Mouse (Mus musculus) MEL (cell line): ENCODE data around the gene Mbd3. TPM values are rescaled to one million over a fixed set of nuclear protein-coding genes. Genes with fewer than 3 reads are reported as not detected.

Source experiments
- DNase-seq: peaks from one replicate; pipeline ENCODE4 v3.0.0; 2011; ENCODE audit warnings: low read depth, low spot score
- H3K27ac ChIP-seq: 2 replicates; pipeline ENCODE4 v1.5.1; 2012; ENCODE audit warnings: low read depth, mild to moderate bottlenecking, control low read depth, low read length, moderate library complexity; ENCODE audit not compliant: control insufficient read depth
- H3K27me3 ChIP-seq, 2 experiments: fragments of 150-350 bp in 1 of 2; sonication (generic) in 1 of 2; 2 replicates each; pipeline ENCODE4 v1.6.1; 2012; ENCODE audit warnings: low read length in 2 of 2, mild to moderate bottlenecking in 2 of 2, improper control_type of control experiment in 1 of 2, moderate library complexity in 1 of 2; ENCODE audit not compliant: insufficient read depth in 2 of 2, control insufficient read depth in 1 of 2
- H3K36me3 ChIP-seq, 2 experiments: 2 replicates each; pipeline ENCODE4 v1.6.1; 2012 to 2014; ENCODE audit warnings: low read length in 2 of 2, improper control_type of control experiment in 1 of 2, inconsistent platforms in 1 of 2, mild to moderate bottlenecking in 1 of 2; ENCODE audit not compliant: insufficient read depth in 2 of 2, control insufficient read depth in 1 of 2
- H3K4me1 ChIP-seq, 2 experiments: fragments of 150-350 bp in 1 of 2; sonication (generic) in 1 of 2; 2 replicates each; pipeline ENCODE4 v1.6.1; 2012; ENCODE audit warnings: low read length in 2 of 2, improper control_type of control experiment in 1 of 2, mild to moderate bottlenecking in 1 of 2; ENCODE audit not compliant: insufficient read depth in 2 of 2, control insufficient read depth in 1 of 2
- H3K4me3 ChIP-seq, 2 experiments: fragments of 150-350 bp in 1 of 2; sonication (generic) in 1 of 2; 2 replicates each; pipeline ENCODE4 v1.5.1; 2012; ENCODE audit warnings: low read depth in 2 of 2, low read length in 2 of 2, mild to moderate bottlenecking in 2 of 2, moderate library complexity in 2 of 2, control low read depth in 1 of 2, improper control_type of control experiment in 1 of 2; ENCODE audit not compliant: control insufficient read depth in 1 of 2, insufficient read depth in 1 of 2
- H3K79me2 ChIP-seq: 2 replicates; pipeline ENCODE4 v1.6.1; 2012; ENCODE audit warnings: mild to moderate bottlenecking, low read length, moderate library complexity; ENCODE audit not compliant: control insufficient read depth, poor library complexity, insufficient read depth
- H3K9ac ChIP-seq: 2 replicates; pipeline ENCODE4 v1.6.1; 2012; ENCODE audit warnings: low read depth, mild to moderate bottlenecking, control low read depth, low read length, moderate library complexity; ENCODE audit not compliant: control insufficient read depth, poor library complexity, severe bottlenecking
- H3K9me3 ChIP-seq: fragments of 150-350 bp; sonication (generic); replicated peaks from 2 replicates; pipeline ENCODE4 v1.6.1; 2012; ENCODE audit warnings: mild to moderate bottlenecking, low read length, improper control_type of control experiment, moderate library complexity; ENCODE audit not compliant: insufficient read depth
- CHD1 ChIP-seq: IDR thresholded peaks from 2 replicates; pipeline ENCODE4 v1.6.1; 2012; ENCODE audit warnings: low read depth, mild to moderate bottlenecking, inconsistent platforms, low read length, improper control_type of control experiment
- CHD2 ChIP-seq: IDR thresholded peaks from 2 replicates; pipeline ENCODE4 v1.6.1; 2011; ENCODE audit warnings: low read length, improper control_type of control experiment
- E2F4 ChIP-seq: IDR thresholded peaks from 2 replicates; pipeline ENCODE4 v1.6.1; 2011; ENCODE audit warnings: low read depth, low read length, improper control_type of control experiment, borderline replicate concordance
- ELF1 ChIP-seq: IDR thresholded peaks from 2 replicates; pipeline ENCODE4 v1.6.1; 2014; ENCODE audit warnings: low read depth, mild to moderate bottlenecking, inconsistent platforms, low read length, improper control_type of control experiment, moderate library complexity
- ETS1 ChIP-seq: IDR thresholded peaks from 2 replicates; pipeline ENCODE4 v1.6.1; 2012; ENCODE audit warnings: low read depth, mild to moderate bottlenecking, inconsistent platforms, low read length, improper control_type of control experiment, moderate library complexity
- JUND ChIP-seq: IDR thresholded peaks from 2 replicates; pipeline ENCODE4 v1.6.1; 2011; ENCODE audit warnings: low read depth, mild to moderate bottlenecking, improper control_type of control experiment, low read length
- MAZ ChIP-seq: IDR thresholded peaks from 2 replicates; pipeline ENCODE4 v1.6.1; 2012; ENCODE audit warnings: low read depth, mild to moderate bottlenecking, inconsistent platforms, low read length, improper control_type of control experiment
- MEF2A ChIP-seq: IDR thresholded peaks from 2 replicates; pipeline ENCODE4 v1.6.1; 2014; ENCODE audit warnings: low read depth, mild to moderate bottlenecking, inconsistent platforms, low read length, improper control_type of control experiment; ENCODE audit not compliant: poor library complexity, insufficient replicate concordance, severe bottlenecking; ENCODE audit errors: extremely low read depth
- NELFE ChIP-seq: IDR thresholded peaks from 2 replicates; pipeline ENCODE4 v1.6.1; 2011; ENCODE audit warnings: low read depth, low read length, improper control_type of control experiment
- POLR2AphosphoS5 ChIP-seq: IDR thresholded peaks from 2 replicates; pipeline ENCODE4 v1.6.1; 2012; ENCODE audit warnings: low read depth, borderline replicate concordance, mild to moderate bottlenecking, inconsistent platforms, low read length, moderate library complexity, mixed read lengths
- RCOR1 ChIP-seq: IDR thresholded peaks from 2 replicates; pipeline ENCODE4 v1.6.1; 2012; ENCODE audit warnings: low read depth, mild to moderate bottlenecking, inconsistent platforms, low read length, improper control_type of control experiment
- TAL1 ChIP-seq: IDR thresholded peaks from 2 replicates; pipeline ENCODE4 v1.6.1; 2012; ENCODE audit warnings: mild to moderate bottlenecking, inconsistent platforms, low read length, moderate library complexity, mixed read lengths
- UBTF ChIP-seq: IDR thresholded peaks from 2 replicates; pipeline ENCODE4 v1.6.1; 2012; ENCODE audit warnings: low read depth, mild to moderate bottlenecking, inconsistent platforms, low read length, improper control_type of control experiment, moderate library complexity, borderline replicate concordance; ENCODE audit not compliant: insufficient read depth
- USF2 ChIP-seq, 2 experiments: IDR thresholded peaks; 2 replicates each; pipeline ENCODE4 v1.6.1; 2011 to 2012; ENCODE audit warnings: improper control_type of control experiment in 2 of 2, low read length in 2 of 2, borderline replicate concordance in 1 of 2, inconsistent platforms in 1 of 2, low read depth in 1 of 2, mild to moderate bottlenecking in 1 of 2; ENCODE audit not compliant: insufficient read depth in 1 of 2
- ZKSCAN1 ChIP-seq: IDR thresholded peaks from 2 replicates; pipeline ENCODE4 v1.6.1; 2012; ENCODE audit warnings: low read depth, mild to moderate bottlenecking, inconsistent platforms, low read length, improper control_type of control experiment, moderate library complexity
- ZNF384 ChIP-seq: IDR thresholded peaks from 2 replicates; pipeline ENCODE4 v1.6.1; 2012; ENCODE audit warnings: low read depth, mild to moderate bottlenecking, inconsistent platforms, low read length, improper control_type of control experiment
- polyA plus RNA-seq, 2 experiments: library from polyadenylated mRNA; stranded (reverse) in 1 of 2; unstranded in 1 of 2; fragments of >175 nt in 1 of 2; fragments of >200 nt in 1 of 2; gene quantifications; 2 replicates each; pipeline versions ENCODE4 v1.2.1 to v1.2.4; 2012; ENCODE audit warnings: low replicate concordance in 2 of 2, low read depth in 1 of 2; ENCODE audit not compliant: insufficient read length in 2 of 2, insufficient read depth in 1 of 2, missing spikeins in 1 of 2
- total RNA-seq: library from RNA; depleted of rRNA; stranded (reverse); fragments of 300-350 nt; gene quantifications from 2 replicates; pipeline ENCODE4 v1.2.3, GENCODE M21; 2012

Gene Mbd3
- total and polyA plus RNA-seq, 3 experiments: 81.4 to 289 TPM; not detected in 1

DNA sequence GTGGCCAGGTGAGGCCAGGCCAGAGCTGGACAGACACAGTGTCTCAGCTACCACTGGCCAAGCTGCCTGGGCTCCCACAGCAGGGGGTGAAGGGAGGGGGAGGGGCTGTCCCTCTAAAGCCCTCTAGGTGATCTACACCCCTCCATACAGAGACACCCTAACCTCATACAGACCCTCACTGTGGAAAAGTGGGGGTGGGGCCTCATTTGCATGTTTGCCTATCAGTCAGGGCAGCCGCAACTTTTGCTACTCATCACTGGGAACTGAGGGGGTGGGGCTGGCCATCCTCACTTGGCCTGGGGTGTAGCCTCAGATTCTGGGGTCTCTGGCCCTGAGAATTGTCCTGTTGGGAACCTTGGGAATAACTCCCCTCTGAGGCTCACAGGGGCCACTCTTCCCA, 45.7 kb upstream of the Mbd3 start:
- no peaks in the 10 kb centered on the region; a peak in 2 of 4 replicates for H3K36me3 ChIP-seq
- TF ChIP-seq MAZ (no peak), UBTF (no peak), MEF2A (no peak), ELF1 (no peak), POLR2AphosphoS5 (no peak), RCOR1 (no peak), CHD2 (no peak), TAL1 (no peak), USF2 (IDR thresholded peaks at IDR 0.05; ENCODE audit: borderline replicate concordance in 1 of 2, insufficient read depth in 1 of 2, low read depth in 1 of 2, low read length in 2 of 2) (no peak), ZKSCAN1 (no peak), E2F4 (no peak), CHD1 (no peak), ZNF384 (no peak), JUND (no peak), NELFE (no peak)
- DNase-seq: no peak
- H3K79me2 ChIP-seq: no peaks in the 10 kb centered on the region
- H3K9ac ChIP-seq: no peak overlapping the region
- H3K27me3 ChIP-seq: no peaks in the 10 kb centered on the region
- peaks cover 6 to 19% of the 10 kb centered on the region in 2 experiments for H3K4me1 ChIP-seq
- no peak overlapping the region for H3K4me3 ChIP-seq
- no peaks in the 10 kb centered on the region for H3K9me3 ChIP-seq
- H3K27ac ChIP-seq: no peak overlapping the region

DNA sequence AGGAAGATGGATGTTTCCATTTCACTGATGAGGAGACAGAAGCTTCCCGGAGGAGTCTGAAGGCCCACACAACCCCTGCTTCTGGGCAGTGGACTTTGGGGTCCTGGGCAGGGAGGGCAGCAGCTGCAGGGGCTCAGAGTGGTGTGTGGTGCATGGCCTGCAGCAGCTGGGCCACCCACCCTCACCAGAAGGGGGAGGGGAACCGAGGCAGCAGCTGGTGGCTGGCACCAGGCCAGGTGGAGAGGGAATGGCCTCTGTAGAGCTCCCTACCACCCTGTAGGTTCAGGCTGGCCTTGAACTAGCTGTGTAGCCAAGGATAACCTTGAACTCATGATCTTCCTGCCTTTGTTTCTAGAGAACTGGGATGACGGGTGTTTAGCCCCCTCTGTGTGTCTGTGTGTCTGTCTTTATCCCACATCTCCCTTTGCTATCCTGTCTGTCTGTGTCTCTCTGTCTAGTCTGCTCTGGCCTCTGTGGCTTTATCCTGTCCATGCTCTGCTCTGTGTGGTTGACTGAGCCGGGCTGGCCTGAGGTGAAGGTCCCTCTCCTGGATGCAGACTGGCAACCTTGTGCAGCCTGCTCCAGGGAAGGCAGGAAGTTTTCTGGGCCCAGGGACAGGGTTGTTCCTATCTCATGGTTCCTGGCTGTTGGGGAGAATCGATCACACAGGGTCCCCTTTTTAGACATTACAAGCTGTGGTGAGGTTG, 45.1 kb upstream of the Mbd3 start:
- no peaks in the 10 kb centered on the region for H3K27me3 ChIP-seq
- no peak overlapping the region for H3K4me3 ChIP-seq
- no peak overlapping the region for H3K27ac ChIP-seq
- TF ChIP-seq MEF2A: no peak
- 0 out of 2 replicates have a peak, but pooled peaks have one; percentile 8 for TF ChIP-seq ETS1
- no peaks in the 10 kb centered on the region; a peak in 2 of 4 replicates for H3K36me3 ChIP-seq
- H3K79me2 ChIP-seq: no peaks in the 10 kb centered on the region
- H3K9me3 ChIP-seq: no peaks in the 10 kb centered on the region
- H3K4me1 ChIP-seq: peaks cover 6 to 19% of the 10 kb centered on the region in 2 experiments
- no peak overlapping the region for H3K9ac ChIP-seq
- DNase-seq: peak; percentile 17
